Mouse (Mus musculus): Measurements from ENCODE around the gene Cyp4f13. TPM values are rescaled to one million over a fixed set of nuclear protein-coding genes. Genes with fewer than 3 reads are reported as not detected.

Gene Cyp4f13
- polyA plus RNA-seq, 1 experiment from 2014 or later = 27.1 TPM

GRCm38 (mm10) chr17:32919123-32919522 is 28.1 kb downstream of the Cyp4f13 start:
- WGBS (ENCODE audit: insufficient replicate concordance) = 38% methylated on average over 2 of the region's 2 CpGs
- ATAC-seq (no peak), DNase-seq (no peak)
- H3K9ac ChIP-seq (replicated peaks) = no peak overlapping the region
- H3K36me3 ChIP-seq (replicated peaks; ENCODE audit: insufficient read depth, low read length) = no peaks in the 10 kb centered on the region
- no peaks in the 10 kb centered on the region for H3K9me3 ChIP-seq (ENCODE audit: low read length)
- TF ChIP-seq EP300 (IDR thresholded peaks at IDR 0.05; ENCODE audit: low read depth) = no peak
- TF ChIP-seq CTCF (IDR thresholded peaks at IDR 0.05; ENCODE audit: low read depth) = no peak
- H3K4me3 ChIP-seq (ENCODE audit: low read depth, low read length) = no peak overlapping the region
- H3K27ac ChIP-seq (ENCODE audit: low read depth) = no peak overlapping the region
- H3K4me1 ChIP-seq (ENCODE audit: insufficient read depth) = no peaks in the 10 kb centered on the region
- H3K27me3 ChIP-seq (ENCODE audit: insufficient read depth, low read length) = no peaks in the 10 kb centered on the region
- no peak overlapping the region for H3K4me2 ChIP-seq (ENCODE audit: low read depth, low read length)

- Histone ChIP-seq H3K4me2 (ENCODE audit: low read depth, low read length) (no peak within 1 kb of the TSS), H3K27ac (ENCODE audit: low read depth) (no peak within 1 kb of the TSS), H3K9me3 (ENCODE audit: low read length) (no peaks in the 10 kb centered on the region), H3K27me3 (ENCODE audit: insufficient read depth, low read length) (no peaks in the 10 kb centered on the region), H3K36me3 (replicated peaks; ENCODE audit: insufficient read depth, low read length) (no peaks in the 10 kb centered on the region), H3K9ac (replicated peaks) (no peak within 1 kb of the TSS), H3K4me1 (ENCODE audit: insufficient read depth) (no peaks in the 10 kb centered on the region), H3K4me3 (ENCODE audit: low read depth, low read length) (no peak within 1 kb of the TSS)
- DNase-seq (no peak), ATAC-seq (no peak)
- no peak for TF ChIP-seq EP300 (IDR thresholded peaks at IDR 0.05; ENCODE audit: low read depth)
- TF ChIP-seq CTCF (IDR thresholded peaks at IDR 0.05; ENCODE audit: low read depth) = no peak
- WGBS (ENCODE audit: insufficient replicate concordance) = 66% methylated on average over 2 of the region's 2 CpGs
These were observed 30.1 kb downstream of the Cyp4f13 start, which contains the start of gene Cyp4f14 for GRCm38 (mm10) chr17:32917131-32917530. TSS of gene Cyp4f14 (minus strand) at chr17:32917342.

DNA sequence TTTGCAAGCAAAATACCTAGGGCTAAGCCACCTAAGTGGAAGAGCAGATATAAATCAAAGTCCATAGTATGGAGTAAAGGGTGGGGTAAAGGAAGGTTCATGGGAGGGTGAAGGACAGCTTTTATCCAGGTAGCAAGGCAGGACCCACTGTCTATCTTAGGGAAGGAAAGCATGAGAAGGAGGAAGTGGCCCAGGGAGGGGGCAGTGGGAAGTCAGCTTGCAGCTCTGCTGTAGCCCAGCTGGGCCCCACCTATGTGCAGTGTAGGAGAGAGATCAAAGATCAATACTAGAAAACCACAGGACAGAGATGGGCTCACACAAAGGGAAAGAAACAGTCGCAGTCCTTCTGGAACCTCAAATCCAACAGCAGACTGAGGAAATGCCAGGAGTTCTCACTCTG is 31.1 kb downstream of the Cyp4f13 start:
- 50% methylated on average over 1 of the region's 1 CpGs for WGBS (ENCODE audit: insufficient replicate concordance)
- Histone ChIP-seq H3K4me1 (ENCODE audit: insufficient read depth) (no peaks in the 10 kb centered on the region), H3K27me3 (ENCODE audit: insufficient read depth, low read length) (no peaks in the 10 kb centered on the region), H3K9ac (replicated peaks) (no peak overlapping the region), H3K4me2 (ENCODE audit: low read depth, low read length) (no peak overlapping the region), H3K4me3 (ENCODE audit: low read depth, low read length) (no peak overlapping the region), H3K36me3 (replicated peaks; ENCODE audit: insufficient read depth, low read length) (no peaks in the 10 kb centered on the region), H3K9me3 (ENCODE audit: low read length) (no peaks in the 10 kb centered on the region), H3K27ac (ENCODE audit: low read depth) (no peak overlapping the region)
- TF ChIP-seq EP300 (IDR thresholded peaks at IDR 0.05; ENCODE audit: low read depth) (no peak), CTCF (IDR thresholded peaks at IDR 0.05; ENCODE audit: low read depth) (no peak)
- DNase-seq (no peak), ATAC-seq (no peak)

GRCm38 (mm10) chr17:32906172-32906571 is 41.0 kb downstream of the Cyp4f13 start:
- 74% methylated on average over 10 of the region's 10 CpGs for WGBS (ENCODE audit: insufficient replicate concordance)
- no peak for TF ChIP-seq CTCF (IDR thresholded peaks at IDR 0.05; ENCODE audit: low read depth)
- TF ChIP-seq EP300 (IDR thresholded peaks at IDR 0.05; ENCODE audit: low read depth) = no peak
- DNase-seq (no peak), ATAC-seq (no peak)
- Histone ChIP-seq H3K9ac (replicated peaks) (no peak overlapping the region), H3K4me3 (ENCODE audit: low read depth, low read length) (no peak overlapping the region), H3K36me3 (replicated peaks; ENCODE audit: insufficient read depth, low read length) (no peaks in the 10 kb centered on the region), H3K4me2 (ENCODE audit: low read depth, low read length) (no peak overlapping the region), H3K27me3 (ENCODE audit: insufficient read depth, low read length) (no peaks in the 10 kb centered on the region), H3K4me1 (ENCODE audit: insufficient read depth) (no peaks in the 10 kb centered on the region; the same call in 1 of the 2 replicates), H3K27ac (ENCODE audit: low read depth) (no peak overlapping the region), H3K9me3 (ENCODE audit: low read length) (no peaks in the 10 kb centered on the region)

DNA sequence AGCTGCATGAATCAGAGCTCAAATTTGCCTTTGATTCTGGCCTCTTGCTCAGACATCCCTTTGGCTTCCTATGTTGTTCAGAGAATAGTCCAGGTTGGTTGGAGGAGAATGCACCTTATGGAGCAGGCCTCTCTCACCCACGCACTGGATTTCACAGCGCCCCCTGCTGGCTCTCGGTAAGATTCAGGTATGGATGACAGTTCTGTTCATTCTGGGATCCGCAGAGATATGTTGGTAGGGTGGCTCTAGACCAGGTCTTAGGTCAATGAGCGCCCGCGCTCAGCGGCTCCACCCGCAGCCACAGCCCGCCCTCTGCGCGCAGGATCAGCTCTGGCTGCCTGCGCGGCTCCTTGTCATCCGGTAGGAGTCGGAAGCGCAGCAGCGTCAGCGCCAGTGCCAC is 42.0 kb downstream of the Cyp4f13 start:
- WGBS (ENCODE audit: insufficient replicate concordance) = 12% methylated on average over 19 of the region's 19 CpGs
- H3K9me3 ChIP-seq (ENCODE audit: low read length) = no peaks in the 10 kb centered on the region
- H3K27me3 ChIP-seq (ENCODE audit: insufficient read depth, low read length) = no peaks in the 10 kb centered on the region
- DNase-seq (peak; percentile 73), ATAC-seq (0 out of 2 replicates have a peak, but pooled peaks have one; percentile 25)
- no peak overlapping the region for H3K9ac ChIP-seq (replicated peaks)
- H3K27ac ChIP-seq (ENCODE audit: low read depth) = no peak overlapping the region
- no peak overlapping the region for H3K4me3 ChIP-seq (ENCODE audit: low read depth, low read length)
- H3K4me2 ChIP-seq (ENCODE audit: low read depth, low read length) = peak overlapping the region; percentile 20
- H3K4me1 ChIP-seq (ENCODE audit: insufficient read depth) = no peaks in the 10 kb centered on the region; the same call in 1 of the 2 replicates
- no peaks in the 10 kb centered on the region for H3K36me3 ChIP-seq (replicated peaks; ENCODE audit: insufficient read depth, low read length)
- TF ChIP-seq CTCF (IDR thresholded peaks at IDR 0.05; ENCODE audit: low read depth) (peak; percentile 76), EP300 (IDR thresholded peaks at IDR 0.05; ENCODE audit: low read depth) (no peak)

DNA sequence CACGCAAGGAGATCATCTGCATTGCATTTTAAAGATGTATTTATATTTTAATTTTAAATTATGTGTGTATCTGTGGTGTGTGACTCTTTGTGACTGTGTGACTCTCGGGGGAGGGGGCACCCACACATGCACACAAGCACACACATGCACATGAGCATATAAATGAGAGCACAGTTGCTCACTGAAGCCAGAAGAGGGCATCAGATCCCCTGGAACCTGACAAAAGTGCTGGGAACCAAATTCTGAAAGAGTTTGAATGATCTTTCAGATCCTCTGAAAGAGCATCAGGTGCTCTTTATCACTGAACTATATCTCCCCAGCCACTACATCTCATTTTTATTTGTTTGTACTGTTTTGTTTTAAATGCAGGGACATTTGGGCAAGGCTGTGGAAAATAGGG is 42.8 kb downstream of the Cyp4f13 start:
- H3K27me3 ChIP-seq (ENCODE audit: insufficient read depth, low read length) = no peaks in the 10 kb centered on the region
- no peak overlapping the region for H3K27ac ChIP-seq (ENCODE audit: low read depth)
- H3K4me2 ChIP-seq (ENCODE audit: low read depth, low read length) = no peak overlapping the region
- no peaks in the 10 kb centered on the region for H3K9me3 ChIP-seq (ENCODE audit: low read length)
- ATAC-seq (no peak), DNase-seq (no peak)
- TF ChIP-seq EP300 (IDR thresholded peaks at IDR 0.05; ENCODE audit: low read depth) = no peak
- TF ChIP-seq CTCF (IDR thresholded peaks at IDR 0.05; ENCODE audit: low read depth) = peak; percentile 61
- H3K4me1 ChIP-seq (ENCODE audit: insufficient read depth) = no peaks in the 10 kb centered on the region; the same call in 1 of the 2 replicates
- no peaks in the 10 kb centered on the region for H3K36me3 ChIP-seq (replicated peaks; ENCODE audit: insufficient read depth, low read length)
- no peak overlapping the region for H3K4me3 ChIP-seq (ENCODE audit: low read depth, low read length)
- 60% methylated on average over 2 of the region's 2 CpGs for WGBS (ENCODE audit: insufficient replicate concordance)
- H3K9ac ChIP-seq (replicated peaks) = no peak overlapping the region
